Mouse (Mus musculus) hematopoietic stem cell, adult 5-6 weeks (primary cell): Measurements from ENCODE around the gene Srrd. TPM values are rescaled to one million over a fixed set of nuclear protein-coding genes. Genes with fewer than 3 reads are reported as not detected.

ENCODE experiments used
- ATAC-seq, 2 experiments: fragments of 125-278 bp in 1 of 2; replicated peaks in 1 of 2; 2 replicates each; pipeline ENCODE4 v1.8.0; 2016 to 2017; ENCODE audit warnings: inconsistent platforms in 2 of 2, mild to moderate bottlenecking in 2 of 2, moderate number of reproducible peaks in 2 of 2, low read depth in 1 of 2, moderate TSS enrichment in 1 of 2; ENCODE audit not compliant: low FRiP score in 2 of 2, poor library complexity in 2 of 2, severe bottlenecking in 2 of 2, insufficient read depth in 1 of 2, low TSS enrichment in 1 of 2
- total RNA-seq: library from RNA; stranded (forward); fragments of 172-1452, 232-1000 nt; gene quantifications from 2 replicates; pipeline ENCODE4 v1.2.3, GENCODE M21; 2017

Srrd gene
- total RNA-seq, 1 experiment from 2014 or later, result 16.5 TPM

DNA sequence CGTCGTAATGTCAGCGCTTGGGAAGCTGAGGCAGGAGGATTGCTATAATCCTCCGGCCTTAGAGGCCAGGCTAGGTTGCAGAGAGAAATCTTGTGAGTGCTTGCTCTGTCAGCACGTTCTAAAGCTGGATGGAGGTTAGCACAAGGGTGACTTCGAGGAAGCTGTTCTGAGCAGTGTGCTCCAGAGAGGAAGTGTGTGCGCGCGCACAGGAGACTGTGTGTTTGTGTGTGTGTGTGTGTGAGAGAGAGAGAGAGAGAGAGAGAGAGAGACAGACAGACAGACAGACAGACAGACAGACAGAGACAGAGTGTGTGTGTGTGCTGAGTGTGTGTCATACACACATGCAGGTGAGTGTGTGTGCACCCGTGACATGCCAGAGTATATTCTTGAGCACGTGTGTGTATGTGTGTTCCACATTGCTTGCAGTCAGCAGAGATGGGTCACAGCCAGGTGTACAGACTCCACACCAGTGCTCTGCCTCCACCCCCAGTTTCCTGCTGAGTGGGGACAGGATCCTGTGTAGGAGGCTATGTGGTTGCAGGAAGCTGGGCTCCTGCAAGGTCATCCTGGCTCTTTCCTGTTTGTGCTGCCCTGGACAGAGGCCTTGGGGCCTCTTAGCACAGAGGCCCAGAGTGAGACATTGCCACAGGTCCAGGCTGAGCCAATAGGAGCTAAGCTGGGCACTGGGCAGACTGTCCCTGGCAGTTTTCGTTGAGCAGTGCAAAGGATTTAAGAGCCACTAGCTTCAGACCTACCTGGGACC, 44.4 kb downstream of the Srrd start:
- peak; percentile 49 to 53; a peak in 3 of 4 replicates for ATAC-seq

DNA sequence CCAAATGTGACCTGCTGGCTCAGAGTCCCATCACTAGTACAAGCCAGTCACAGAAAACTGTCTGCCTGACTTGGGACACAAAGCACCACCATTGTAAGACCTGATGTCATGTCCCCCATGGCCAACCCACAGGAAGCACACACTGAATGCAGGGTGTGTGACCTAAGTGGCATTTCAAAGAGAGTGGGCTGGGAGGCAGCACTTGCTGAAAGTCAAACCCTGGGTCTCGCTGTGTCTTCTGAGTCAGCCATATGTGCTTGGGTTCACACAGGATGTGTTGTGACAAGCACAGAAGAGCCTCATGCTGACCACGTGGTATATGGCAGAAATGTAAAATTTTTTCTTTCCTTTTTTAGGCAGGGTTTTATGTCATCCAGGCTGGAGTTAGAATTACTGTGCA, 45.6 kb downstream of the Srrd start:
- peak; percentile 15 to 20; a peak in 1 of 4 replicates for ATAC-seq

DNA sequence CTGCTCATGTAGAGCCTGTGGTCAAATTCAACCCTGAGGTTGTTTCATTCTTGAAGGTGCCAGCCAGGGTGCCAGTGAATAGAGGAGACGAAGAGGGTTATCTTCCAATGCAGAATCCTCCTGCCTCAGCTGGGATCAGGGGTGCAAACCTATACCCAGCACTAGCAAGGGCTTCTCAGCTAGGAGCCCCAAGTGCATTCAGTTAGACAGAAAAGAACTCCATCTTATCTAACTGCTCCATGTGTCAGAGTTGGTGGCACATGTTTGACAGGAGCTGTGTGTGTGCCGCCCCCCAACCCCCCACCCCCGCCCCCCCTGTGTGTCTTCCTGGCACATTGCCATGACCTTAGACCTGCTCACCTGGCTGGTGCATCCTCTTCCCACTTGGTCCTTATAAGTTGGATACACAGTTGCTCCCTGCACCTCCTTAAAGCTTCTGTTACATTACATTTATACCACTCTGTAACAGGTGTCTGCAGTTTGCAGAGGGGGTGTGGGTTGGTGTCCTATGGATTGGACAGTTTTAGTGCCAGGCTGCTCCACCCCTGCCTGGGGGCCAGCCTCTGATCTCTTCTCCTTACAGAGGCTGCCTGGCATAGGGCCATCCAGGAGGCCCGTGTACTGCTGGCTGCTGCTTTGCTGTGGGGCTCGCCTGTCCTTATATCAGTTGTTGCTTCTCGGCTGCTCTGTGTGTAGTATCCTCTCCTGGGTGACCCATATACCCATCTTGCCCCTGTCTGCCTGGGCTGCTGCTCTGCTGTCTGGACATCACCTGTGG, 46.2 kb downstream of the Srrd start:
- ATAC-seq, result peak; percentile 19 to 23; a peak in 2 of 4 replicates

DNA sequence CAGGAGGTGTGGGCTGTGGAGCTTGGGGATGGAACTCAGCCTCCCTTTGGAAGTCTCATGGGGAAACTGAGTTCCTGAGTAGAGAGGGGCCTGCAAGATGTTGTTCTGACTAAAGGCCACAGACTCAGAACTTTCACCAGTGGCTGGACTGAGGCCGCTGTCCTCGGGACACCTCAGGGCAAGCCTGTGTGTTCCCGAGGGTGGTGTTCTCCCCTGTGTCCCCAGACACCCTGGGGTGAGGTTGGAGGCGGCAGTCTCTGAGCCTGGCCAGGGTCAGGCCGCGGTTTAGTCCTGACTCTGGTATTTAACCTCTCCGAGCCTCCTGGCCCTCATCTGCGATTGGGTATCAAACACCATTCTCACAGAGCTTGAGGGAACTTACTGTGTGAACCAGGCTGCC, 47.3 kb downstream of the Srrd start:
- no peak for ATAC-seq

DNA sequence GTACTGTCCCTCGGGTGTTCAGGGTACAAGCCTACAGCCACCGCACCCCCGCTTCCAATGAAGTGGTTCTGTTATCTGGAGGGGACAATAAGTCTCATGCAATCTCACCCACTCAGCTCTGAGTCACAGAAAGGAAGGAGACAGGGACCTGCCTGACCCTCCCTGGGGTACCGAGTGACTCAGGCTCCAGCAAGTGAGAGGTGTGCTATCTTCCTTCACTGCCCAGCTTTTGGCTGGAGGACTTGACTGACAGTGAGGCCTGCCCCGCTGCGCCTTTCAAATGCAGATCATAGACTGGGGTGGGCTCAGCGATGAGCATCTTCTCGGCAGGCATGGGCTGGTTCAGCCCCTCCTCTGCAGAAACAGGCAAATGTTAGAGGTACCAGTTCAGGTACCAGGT, 47.7 kb downstream of the Srrd start:
- ATAC-seq, result no peak

DNA sequence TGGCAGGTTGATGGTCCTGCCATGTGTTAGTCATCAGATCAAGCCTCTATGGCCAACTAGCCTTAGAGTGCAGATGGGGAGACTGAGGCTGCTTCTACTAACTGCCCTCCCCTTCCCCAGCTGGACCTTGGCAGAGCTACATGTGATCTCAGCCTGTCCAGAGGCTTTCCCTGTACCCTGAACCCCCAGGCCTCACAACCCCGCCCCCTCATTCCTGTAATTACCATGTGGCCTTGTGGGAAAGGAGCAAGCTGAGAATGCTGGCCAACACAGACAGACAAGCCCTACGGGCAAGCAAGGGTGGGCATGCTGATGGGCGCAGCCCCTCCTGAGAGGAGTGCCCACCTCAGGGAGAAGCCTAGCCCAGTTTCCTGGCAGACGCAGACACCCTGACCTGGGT, 48.1 kb downstream of the Srrd start:
- ATAC-seq, result no peak

DNA sequence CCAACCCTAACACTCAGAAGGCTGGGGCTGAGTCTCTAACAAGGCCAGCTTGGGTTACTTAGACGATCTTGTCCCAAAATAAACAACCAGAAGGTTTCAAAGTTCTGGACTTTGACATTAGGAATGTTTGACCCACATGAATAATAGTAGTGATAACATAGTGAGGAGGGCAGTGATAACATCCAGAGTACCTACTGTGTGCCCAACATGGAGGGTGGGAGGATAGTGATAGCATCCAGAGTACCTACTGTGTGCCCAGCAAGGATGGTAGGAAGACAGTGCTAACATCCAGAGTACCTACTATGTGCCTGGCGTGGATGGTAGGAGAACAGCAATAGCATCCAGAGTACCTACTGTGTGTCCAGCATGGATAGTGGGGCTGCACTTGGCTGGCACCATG, 49.0 kb downstream of the Srrd start:
- no peak for ATAC-seq

DNA sequence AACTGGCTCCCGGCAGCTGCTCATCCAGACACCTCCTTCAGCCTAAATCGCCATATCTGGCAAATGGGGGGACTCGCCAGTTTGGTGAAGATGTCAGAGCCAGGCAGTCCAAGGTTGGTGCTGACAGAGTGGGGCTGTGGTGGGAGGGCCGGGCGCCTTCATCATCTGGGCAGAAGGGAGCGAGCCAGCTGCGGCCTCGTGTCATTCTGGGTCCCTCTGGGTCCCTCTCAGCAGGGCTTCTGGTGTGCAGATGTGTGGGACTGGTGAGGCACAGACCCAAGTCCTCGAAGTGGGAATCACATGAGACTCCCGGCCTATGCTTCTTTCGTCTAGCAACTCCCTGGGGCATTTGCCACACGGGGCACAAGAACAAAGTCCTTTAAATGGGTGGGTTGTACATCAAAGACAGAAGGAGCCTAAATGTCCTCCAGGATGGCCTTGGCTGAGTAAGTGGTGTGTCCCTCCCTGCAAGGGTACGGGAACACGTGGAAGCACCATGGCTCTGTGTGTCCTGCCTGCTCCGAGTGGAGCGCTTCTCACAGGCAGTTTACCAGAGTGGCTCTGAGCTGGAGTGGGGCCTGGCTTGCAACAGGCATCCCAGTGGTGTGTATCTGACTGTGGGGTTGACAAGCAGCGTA, 50.4 kb downstream of the Srrd start:
- no peak for ATAC-seq

DNA sequence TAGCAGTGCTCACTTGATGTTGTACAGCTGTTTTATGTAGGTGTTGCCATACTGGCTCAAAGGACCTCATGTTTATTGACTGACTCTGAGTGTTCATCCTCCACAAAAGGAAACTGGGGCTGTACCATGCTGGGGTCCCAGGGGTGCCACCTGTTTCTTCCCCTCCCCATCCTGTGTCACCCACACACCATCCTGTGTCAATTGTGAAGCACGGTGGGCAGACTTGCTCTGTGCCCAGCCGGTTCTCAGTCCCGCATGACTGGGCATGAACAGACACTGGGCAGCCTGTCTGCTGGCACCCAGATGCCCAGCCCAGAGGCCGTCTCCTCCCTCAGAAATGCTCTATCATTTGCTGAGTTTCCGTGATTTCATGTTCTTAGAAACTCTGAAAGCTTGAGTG, 51.0 kb downstream of the Srrd start:
- ATAC-seq, result no peak

DNA sequence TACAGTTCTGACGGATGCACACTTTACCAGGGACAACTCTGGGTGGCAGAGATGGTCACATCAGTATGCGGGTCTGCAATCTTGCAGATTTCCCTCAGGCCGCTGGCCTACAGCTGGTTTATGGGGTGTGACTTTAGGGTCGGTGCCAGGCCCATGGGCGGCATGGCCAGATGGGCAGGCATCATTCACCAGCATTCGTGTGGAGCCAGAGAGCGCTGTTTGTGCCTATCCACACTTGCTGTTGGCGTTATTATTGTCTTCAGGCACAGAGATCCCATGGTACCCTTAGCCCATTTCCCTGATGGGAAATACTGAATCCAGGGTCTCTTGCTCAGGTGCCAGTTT, 52.3 kb downstream of the Srrd start:
- no peak for ATAC-seq

DNA sequence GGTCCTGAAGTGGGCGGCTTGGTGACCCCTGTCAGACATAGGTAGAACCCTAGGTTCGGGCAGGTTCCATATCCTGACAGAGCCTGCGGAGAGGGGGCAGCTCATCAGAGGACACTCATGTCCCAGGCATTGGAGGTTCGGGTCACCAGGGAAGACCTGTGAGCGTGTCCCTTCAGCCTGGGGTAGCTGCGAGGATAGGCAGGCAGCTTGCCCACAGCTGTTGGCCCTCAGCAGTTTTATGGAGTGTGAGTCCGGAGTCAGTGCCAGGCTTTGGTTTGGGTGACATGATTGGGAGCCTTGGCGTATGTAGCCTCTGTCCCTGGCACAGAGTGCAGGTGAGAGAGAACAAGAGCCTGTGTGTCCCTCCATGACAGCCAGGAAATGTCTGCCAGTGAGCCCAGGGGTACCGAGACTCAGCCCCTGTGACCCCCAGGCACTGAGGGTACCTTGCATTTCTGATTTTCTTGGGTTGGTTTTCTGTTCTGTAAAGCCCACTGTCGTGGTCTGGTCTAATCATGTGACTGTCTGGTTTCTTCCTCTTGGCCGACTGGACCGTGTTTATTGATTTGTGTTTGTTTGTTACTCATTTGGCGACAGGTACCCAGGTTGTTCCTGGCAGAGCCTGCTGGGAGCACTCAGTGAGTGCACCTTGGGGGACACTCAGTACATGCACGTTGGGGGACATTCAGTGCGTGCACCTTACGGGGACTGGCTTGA, 52.9 kb downstream of the Srrd start:
- no peak for ATAC-seq

DNA sequence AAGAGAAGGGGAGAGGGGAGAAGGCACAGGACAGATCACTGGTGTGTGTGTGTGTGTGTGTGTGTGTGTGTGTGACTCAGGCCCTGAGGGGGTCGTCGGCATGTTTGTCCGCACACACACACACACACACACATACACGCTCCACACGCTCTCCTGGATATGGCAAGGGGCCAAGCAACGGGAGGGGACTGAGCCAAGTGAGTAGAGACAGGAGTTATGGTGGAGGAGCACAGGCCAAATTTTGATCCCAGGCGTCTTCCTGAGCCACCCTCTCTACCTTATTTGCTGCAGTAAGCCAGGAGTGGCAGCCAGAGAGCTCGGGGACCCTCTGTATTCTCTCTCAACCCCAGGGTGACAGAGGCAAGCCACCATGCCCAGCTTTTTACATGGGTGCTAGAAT, 53.6 kb downstream of the Srrd start:
- no peak for ATAC-seq

DNA sequence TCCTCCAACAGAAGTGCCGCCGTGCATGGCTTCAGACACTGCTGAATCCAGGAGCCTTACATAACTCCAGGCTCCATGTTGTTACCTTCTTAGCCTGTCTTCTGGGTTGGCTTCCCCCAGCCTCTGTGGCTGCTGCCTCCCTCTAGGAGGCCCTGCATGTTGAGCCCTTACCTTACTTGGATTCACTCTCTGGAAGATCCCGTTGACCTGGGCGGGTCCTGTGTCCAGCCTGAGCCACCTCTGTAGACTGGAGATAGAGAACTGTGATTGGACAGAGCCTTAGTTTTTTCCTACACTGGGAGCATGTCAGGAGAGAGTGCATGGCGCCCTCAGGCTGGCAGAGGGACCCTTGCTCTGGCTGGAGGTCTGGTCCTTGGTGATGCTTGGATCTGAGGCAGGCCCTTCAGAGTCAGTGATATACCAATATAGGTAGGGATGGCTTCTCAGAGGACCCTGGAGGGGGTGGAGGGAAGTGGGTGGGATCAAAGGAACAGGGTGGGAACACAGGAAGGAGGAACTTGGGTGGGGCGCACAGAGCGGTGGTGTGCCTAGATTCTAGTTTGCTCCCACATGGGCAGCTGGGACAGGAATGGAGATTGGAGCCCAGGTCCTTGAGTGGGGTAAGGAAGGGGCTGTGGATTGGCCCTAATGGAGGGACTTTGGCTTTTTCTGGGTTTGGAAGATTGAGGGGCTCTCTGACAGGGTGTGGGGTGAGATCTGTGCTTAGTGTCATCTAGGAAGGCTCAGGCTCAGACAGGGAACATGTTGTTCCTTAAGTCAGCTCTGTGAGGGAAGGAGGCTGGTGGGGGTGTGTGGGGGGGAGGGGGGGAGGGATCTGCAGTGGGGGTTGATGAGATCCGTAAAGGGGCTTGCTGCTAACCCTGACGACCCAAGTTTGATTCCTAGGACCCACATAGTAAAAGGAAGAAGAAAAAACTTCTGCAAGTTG, 54.4 kb downstream of the Srrd start:
- no peak for ATAC-seq

DNA sequence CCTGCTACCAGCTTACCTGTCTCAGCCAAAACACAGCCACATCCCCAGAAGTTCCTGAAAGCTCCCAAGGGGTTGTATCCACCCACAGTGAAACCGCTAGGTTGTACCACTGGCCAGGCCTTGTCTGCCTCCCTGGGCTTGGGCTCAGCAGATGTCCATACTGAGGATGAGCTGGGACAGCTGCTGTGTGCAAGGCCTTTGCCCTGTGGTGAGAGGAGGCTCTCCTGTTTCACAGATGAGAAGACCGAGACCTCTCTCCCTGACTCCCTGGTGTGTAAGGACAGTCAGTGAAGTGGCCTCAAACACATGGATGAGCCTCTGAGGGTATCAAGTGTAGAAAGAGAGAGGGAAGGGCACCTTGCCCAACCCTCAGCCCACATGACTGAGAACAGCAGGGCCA, 55.2 kb downstream of the Srrd start:
- no peak; a peak in 1 of 4 replicates for ATAC-seq
